Mouse (Mus musculus): ENCODE measurements around the gene Asb14. TPM values are rescaled to one million over a fixed set of nuclear protein-coding genes. Genes with fewer than 3 reads are reported as not detected.
"Not testable (repeated sequence)": the region's sequence is repeated elsewhere in the genome, so short reads cannot be mapped to it uniquely, and the experiment has no call there.

The Asb14 gene
- polyA plus RNA-seq, 1 experiment from 2014 or later = not detected

DNA sequence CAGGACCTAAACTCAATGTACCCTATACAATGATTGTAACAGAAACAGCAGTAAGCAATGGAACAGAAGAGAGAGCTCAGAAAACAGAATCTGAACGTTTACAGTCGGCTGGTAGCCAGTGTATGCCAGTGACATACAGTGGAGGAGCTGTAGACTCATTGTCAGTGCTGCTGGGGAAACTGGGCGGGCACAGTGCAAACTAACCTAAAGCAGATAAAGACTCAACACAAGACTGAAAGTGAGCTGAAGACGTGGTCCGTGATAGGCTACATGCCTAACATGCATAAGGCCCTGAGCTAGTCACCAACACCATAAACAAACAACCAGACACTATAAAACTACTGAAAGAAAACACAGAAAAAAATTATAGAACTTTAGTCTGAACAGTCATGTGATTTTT lies 12.7 kb upstream of the Asb14 start:
- Histone ChIP-seq H3K27ac (ENCODE audit: low read depth, low read length) (no peak overlapping the region), H3K9me3 (ENCODE audit: control insufficient read depth, low read length) (no peaks in the 10 kb centered on the region), H3K27me3 (ENCODE audit: control insufficient read depth, insufficient read depth, low read length) (no peaks in the 10 kb centered on the region), H3K4me2 (ENCODE audit: low read depth, low read length, severe bottlenecking) (no peak overlapping the region), H3K4me1 (replicated peaks; ENCODE audit: control insufficient read depth, insufficient read depth, low read length) (no peaks in the 10 kb centered on the region), H3K4me3 (ENCODE audit: low read depth, low read length) (no peak overlapping the region), H3K9ac (ENCODE audit: low read length) (no peak overlapping the region), H3K36me3 (ENCODE audit: control insufficient read depth, insufficient read depth, low read length) (no peaks in the 10 kb centered on the region)
- WGBS = 89% methylated on average over 5 of the region's 5 CpGs
- no peak for ATAC-seq (replicated peaks; ENCODE audit: low FRiP score)
- DNase-seq (ENCODE audit: low spot score) = no peak

DNA sequence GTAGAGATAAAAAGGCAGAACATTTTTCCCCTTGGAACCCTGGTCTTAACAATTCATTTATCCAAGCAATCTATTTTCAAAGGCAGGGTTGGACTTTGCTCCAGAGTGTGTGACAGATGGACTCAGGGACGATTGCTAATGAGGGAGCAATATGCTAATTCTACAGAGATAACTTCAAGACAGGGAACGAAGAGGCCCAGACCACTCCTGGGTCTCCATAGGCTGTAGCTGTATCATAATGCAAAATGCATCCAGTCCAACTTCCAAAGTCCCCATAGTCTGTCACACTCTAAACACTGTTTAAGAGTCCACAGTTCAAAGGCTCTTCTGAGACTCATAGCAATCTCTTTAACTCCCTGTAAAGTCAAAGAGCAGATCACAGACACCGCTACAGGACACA lies 7.1 kb upstream of the Asb14 start:
- H3K9ac ChIP-seq (ENCODE audit: low read length) = no peak overlapping the region
- 74% methylated on average over 3 of the region's 3 CpGs for WGBS
- no peaks in the 10 kb centered on the region for H3K36me3 ChIP-seq (ENCODE audit: control insufficient read depth, insufficient read depth, low read length)
- no peak for ATAC-seq (replicated peaks; ENCODE audit: low FRiP score)
- H3K4me1 ChIP-seq (replicated peaks; ENCODE audit: control insufficient read depth, insufficient read depth, low read length) = no peaks in the 10 kb centered on the region
- H3K27me3 ChIP-seq (ENCODE audit: control insufficient read depth, insufficient read depth, low read length) = no peaks in the 10 kb centered on the region
- no peaks in the 10 kb centered on the region for H3K9me3 ChIP-seq (ENCODE audit: control insufficient read depth, low read length)
- no peak overlapping the region for H3K4me2 ChIP-seq (ENCODE audit: low read depth, low read length, severe bottlenecking)
- no peak for DNase-seq (ENCODE audit: low spot score)
- no peak overlapping the region for H3K4me3 ChIP-seq (ENCODE audit: low read depth, low read length)
- H3K27ac ChIP-seq (ENCODE audit: low read depth, low read length) = no peak overlapping the region

GRCm38 (mm10) chr14:26890777-26891176 lies 3.6 kb upstream of the Asb14 start:
- no peak overlapping the region for H3K27ac ChIP-seq (ENCODE audit: low read depth, low read length)
- no peaks in the 10 kb centered on the region for H3K4me1 ChIP-seq (replicated peaks; ENCODE audit: control insufficient read depth, insufficient read depth, low read length)
- ATAC-seq (replicated peaks; ENCODE audit: low FRiP score) = no peak
- no peak overlapping the region for H3K9ac ChIP-seq (ENCODE audit: low read length)
- no peak overlapping the region for H3K4me3 ChIP-seq (ENCODE audit: low read depth, low read length)
- WGBS = 94% methylated on average over 3 of the region's 3 CpGs
- no peaks in the 10 kb centered on the region for H3K36me3 ChIP-seq (ENCODE audit: control insufficient read depth, insufficient read depth, low read length)
- H3K9me3 ChIP-seq (ENCODE audit: control insufficient read depth, low read length) = no peaks in the 10 kb centered on the region
- no peak for DNase-seq (ENCODE audit: low spot score)
- H3K27me3 ChIP-seq (ENCODE audit: control insufficient read depth, insufficient read depth, low read length) = no peaks in the 10 kb centered on the region
- H3K4me2 ChIP-seq (ENCODE audit: low read depth, low read length, severe bottlenecking) = no peak overlapping the region

DNA sequence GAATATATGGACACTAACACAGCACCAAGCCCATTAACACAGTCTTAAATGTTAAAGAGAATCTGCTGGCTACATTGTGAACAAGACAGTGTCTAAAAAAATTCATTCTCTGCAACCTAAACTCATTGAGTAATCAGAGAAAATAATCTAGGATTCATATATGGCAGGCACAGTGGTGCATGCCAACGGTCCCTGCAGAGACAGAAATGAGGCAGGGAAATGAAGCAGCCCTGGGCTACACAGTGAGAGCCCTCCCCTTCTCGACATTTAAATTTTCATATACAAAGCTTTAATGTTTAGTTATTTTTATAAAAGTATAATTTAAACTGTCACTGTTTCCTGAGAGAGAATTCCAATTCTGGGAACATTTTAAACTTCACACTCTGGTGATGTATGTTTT lies 5.1 kb downstream of the Asb14 start:
- Histone ChIP-seq H3K4me1 (replicated peaks; ENCODE audit: control insufficient read depth, insufficient read depth, low read length) (no peaks in the 10 kb centered on the region), H3K27me3 (ENCODE audit: control insufficient read depth, insufficient read depth, low read length) (no peaks in the 10 kb centered on the region), H3K27ac (ENCODE audit: low read depth, low read length) (no peak overlapping the region), H3K4me2 (ENCODE audit: low read depth, low read length, severe bottlenecking) (no peak overlapping the region), H3K9ac (ENCODE audit: low read length) (no peak overlapping the region), H3K9me3 (ENCODE audit: control insufficient read depth, low read length) (no peaks in the 10 kb centered on the region), H3K4me3 (ENCODE audit: low read depth, low read length) (no peak overlapping the region), H3K36me3 (ENCODE audit: control insufficient read depth, insufficient read depth, low read length) (no peaks in the 10 kb centered on the region)
- DNase-seq (ENCODE audit: low spot score) (no peak), ATAC-seq (replicated peaks; ENCODE audit: low FRiP score) (no peak)
- 81% methylated on average over 2 of the region's 2 CpGs for WGBS

- no peak for ATAC-seq (replicated peaks; ENCODE audit: low FRiP score)
- Histone ChIP-seq H3K4me3 (ENCODE audit: low read depth, low read length) (no peak overlapping the region), H3K9ac (ENCODE audit: low read length) (no peak overlapping the region), H3K4me1 (replicated peaks; ENCODE audit: control insufficient read depth, insufficient read depth, low read length) (no peaks in the 10 kb centered on the region), H3K27ac (ENCODE audit: low read depth, low read length) (no peak overlapping the region), H3K36me3 (ENCODE audit: control insufficient read depth, insufficient read depth, low read length) (no peaks in the 10 kb centered on the region), H3K4me2 (ENCODE audit: low read depth, low read length, severe bottlenecking) (no peak overlapping the region), H3K9me3 (ENCODE audit: control insufficient read depth, low read length) (no peaks in the 10 kb centered on the region), H3K27me3 (ENCODE audit: control insufficient read depth, insufficient read depth, low read length) (no peaks in the 10 kb centered on the region)
- 89% methylated on average over 12 of the region's 12 CpGs for WGBS
- DNase-seq (ENCODE audit: low spot score) = no peak
Measured at GRCm38 (mm10) chr14:26900893-26901292, 6.5 kb downstream of the Asb14 start.

DNA sequence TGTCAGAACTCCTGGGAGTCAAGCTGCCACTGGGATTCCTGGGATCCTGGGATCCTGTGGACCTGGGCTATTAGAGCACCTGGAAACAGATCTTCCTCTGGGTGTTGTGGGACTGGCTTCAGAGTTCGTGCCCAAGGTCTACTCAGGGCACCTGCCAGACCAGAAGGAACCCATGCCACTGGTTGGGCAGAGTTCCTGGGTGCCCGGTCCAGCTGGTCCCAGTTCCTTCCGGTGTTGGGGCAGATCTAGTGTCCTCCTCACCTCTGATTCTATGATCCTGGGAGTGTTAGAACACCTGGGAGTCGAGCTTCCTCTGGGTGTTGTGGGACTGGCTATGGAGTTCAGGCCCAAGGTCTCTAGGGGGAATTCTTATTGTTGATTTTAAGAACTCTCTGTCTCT lies 13.0 kb downstream of the Asb14 start:
- DNase-seq (ENCODE audit: low spot score) (no peak), ATAC-seq (replicated peaks; ENCODE audit: low FRiP score) (no peak)
- Histone ChIP-seq H3K9ac (ENCODE audit: low read length) (no peak overlapping the region), H3K27ac (ENCODE audit: low read depth, low read length) (no peak overlapping the region), H3K9me3 (ENCODE audit: control insufficient read depth, low read length) (no peaks in the 10 kb centered on the region), H3K4me3 (ENCODE audit: low read depth, low read length) (no peak overlapping the region), H3K36me3 (ENCODE audit: control insufficient read depth, insufficient read depth, low read length) (no peaks in the 10 kb centered on the region), H3K27me3 (ENCODE audit: control insufficient read depth, insufficient read depth, low read length) (no peaks in the 10 kb centered on the region), H3K4me2 (ENCODE audit: low read depth, low read length, severe bottlenecking) (no peak overlapping the region), H3K4me1 (replicated peaks; ENCODE audit: control insufficient read depth, insufficient read depth, low read length) (no peaks in the 10 kb centered on the region)
- WGBS = 91% methylated on average over 4 of the region's 4 CpGs

GRCm38 (mm10) chr14:26910461-26910860 lies 16.1 kb downstream of the Asb14 start:
- H3K36me3 ChIP-seq (ENCODE audit: control insufficient read depth, insufficient read depth, low read length); H3K9me3 ChIP-seq (ENCODE audit: control insufficient read depth, low read length): not testable (repeated sequence)

GRCm38 (mm10) chr14:26911201-26911600 lies 16.8 kb downstream of the Asb14 start:
- no peaks in the 10 kb centered on the region for H3K27me3 ChIP-seq (ENCODE audit: control insufficient read depth, insufficient read depth, low read length)
- no peak overlapping the region for H3K4me3 ChIP-seq (ENCODE audit: low read depth, low read length)
- H3K4me1 ChIP-seq (replicated peaks; ENCODE audit: control insufficient read depth, insufficient read depth, low read length) = no peaks in the 10 kb centered on the region
- H3K36me3 ChIP-seq (ENCODE audit: control insufficient read depth, insufficient read depth, low read length) = no peaks in the 10 kb centered on the region
- ATAC-seq (replicated peaks; ENCODE audit: low FRiP score) = no peak
- whole genome bisulfite sequencing = 75% methylated on average over 6 of the region's 6 CpGs
- no peaks in the 10 kb centered on the region for H3K9me3 ChIP-seq (ENCODE audit: control insufficient read depth, low read length)
- H3K4me2 ChIP-seq (ENCODE audit: low read depth, low read length, severe bottlenecking) = no peak overlapping the region
- H3K9ac ChIP-seq (ENCODE audit: low read length) = no peak overlapping the region
- H3K27ac ChIP-seq (ENCODE audit: low read depth, low read length) = no peak overlapping the region
- DNase-seq (ENCODE audit: low spot score) = no peak

More at GRCm38 (mm10) chr14:26910461-26910860, 16.1 kb downstream of the Asb14 start:
- H3K4me3 ChIP-seq (ENCODE audit: low read depth, low read length); DNase-seq (ENCODE audit: low spot score); H3K27ac ChIP-seq (ENCODE audit: low read depth, low read length); H3K9ac ChIP-seq (ENCODE audit: low read length); H3K4me1 ChIP-seq (replicated peaks; ENCODE audit: control insufficient read depth, insufficient read depth, low read length); H3K27me3 ChIP-seq (ENCODE audit: control insufficient read depth, insufficient read depth, low read length); H3K4me2 ChIP-seq (ENCODE audit: low read depth, low read length, severe bottlenecking); ATAC-seq (replicated peaks; ENCODE audit: low FRiP score): not testable (repeated sequence)
- 50% methylated on average over 9 of the region's 9 CpGs for WGBS

- Histone ChIP-seq H3K36me3 (ENCODE audit: control insufficient read depth, insufficient read depth, low read length) (no peaks in the 10 kb centered on the region), H3K4me3 (ENCODE audit: low read depth, low read length) (no peak overlapping the region), H3K4me2 (ENCODE audit: low read depth, low read length, severe bottlenecking) (no peak overlapping the region), H3K27me3 (ENCODE audit: control insufficient read depth, insufficient read depth, low read length) (no peaks in the 10 kb centered on the region), H3K4me1 (replicated peaks; ENCODE audit: control insufficient read depth, insufficient read depth, low read length) (no peaks in the 10 kb centered on the region), H3K9me3 (ENCODE audit: control insufficient read depth, low read length) (no peaks in the 10 kb centered on the region), H3K27ac (ENCODE audit: low read depth, low read length) (no peak overlapping the region), H3K9ac (ENCODE audit: low read length) (no peak overlapping the region)
- ATAC-seq (replicated peaks; ENCODE audit: low FRiP score) = no peak
- 96% methylated on average over 13 of the region's 13 CpGs for WGBS
- no peak for DNase-seq (ENCODE audit: low spot score)
Measured at GRCm38 (mm10) chr14:26911826-26912225, 17.5 kb downstream of the Asb14 start.

Measured in forebrain, embryonic 11.5 days (tissue).